Mouse (Mus musculus): Measurements from ENCODE around the gene Rabgap1. TPM values are rescaled to one million over a fixed set of nuclear protein-coding genes. Genes with fewer than 3 reads are reported as not detected.

Gene Rabgap1
- 16.2 and 18.1 TPM in 2 replicates for polyA plus RNA-seq (2015; fragmentation: Nextera tagmentation; extraction: Ambion mirVana)

DNA sequence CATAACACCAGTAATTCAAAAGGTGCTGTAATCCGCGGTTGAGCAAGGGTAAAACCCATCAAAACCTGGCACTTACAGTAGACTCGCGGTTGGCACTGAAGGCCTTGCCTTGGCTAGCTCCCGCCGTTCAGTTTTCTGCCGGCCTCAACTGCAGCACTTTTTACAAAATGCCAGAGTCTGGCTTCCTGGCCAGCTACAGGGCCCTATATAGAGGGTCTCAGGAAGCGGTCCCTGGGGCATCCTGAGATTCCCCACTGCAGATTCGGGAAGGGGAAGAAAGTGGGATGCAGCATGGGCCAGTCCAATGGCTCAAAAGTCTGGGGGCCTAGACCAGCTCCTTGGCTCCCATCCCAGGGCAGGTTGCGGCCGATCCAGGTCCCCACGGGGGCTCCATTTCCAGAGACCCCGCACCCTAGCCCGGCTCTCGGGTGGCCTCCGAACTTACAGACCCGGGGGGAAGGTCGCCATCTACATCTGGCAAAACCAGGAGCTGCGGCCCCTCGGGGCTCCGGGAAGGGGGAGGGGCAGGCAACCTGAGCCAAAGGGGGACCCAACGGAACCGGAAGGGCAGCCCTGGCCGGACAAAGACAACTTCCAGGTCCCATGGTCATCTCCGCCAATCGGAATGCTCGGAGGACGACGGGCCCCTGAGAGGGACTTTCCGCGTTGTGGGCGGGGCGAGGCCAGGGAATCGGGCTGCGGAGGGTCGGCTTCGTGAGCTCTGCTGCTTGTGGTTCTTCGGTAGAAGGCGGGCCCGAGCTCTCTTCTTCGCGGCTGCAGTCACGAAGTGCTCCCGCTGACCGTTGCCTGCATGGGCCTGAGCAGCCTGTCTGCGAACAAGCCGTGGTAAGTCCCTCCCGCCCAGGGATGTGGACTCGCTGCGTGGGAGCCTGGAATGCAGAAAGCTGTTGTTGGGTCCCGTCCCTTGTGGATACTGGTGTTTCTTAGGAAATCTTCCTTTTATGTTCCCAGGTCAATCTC is at the start of gene Rabgap1, which contains the start of the genes Zbtb26 and Zbtb6:
Gene Rabgap1, plus strand, starts transcription at position 669 of the 981 bp plus-strand sequence.
Gene Zbtb26, minus strand, starts transcription at position 525 of the 981 bp plus-strand sequence.
Gene Zbtb6, minus strand, starts transcription at position 561 of the 981 bp plus-strand sequence.

DNA sequence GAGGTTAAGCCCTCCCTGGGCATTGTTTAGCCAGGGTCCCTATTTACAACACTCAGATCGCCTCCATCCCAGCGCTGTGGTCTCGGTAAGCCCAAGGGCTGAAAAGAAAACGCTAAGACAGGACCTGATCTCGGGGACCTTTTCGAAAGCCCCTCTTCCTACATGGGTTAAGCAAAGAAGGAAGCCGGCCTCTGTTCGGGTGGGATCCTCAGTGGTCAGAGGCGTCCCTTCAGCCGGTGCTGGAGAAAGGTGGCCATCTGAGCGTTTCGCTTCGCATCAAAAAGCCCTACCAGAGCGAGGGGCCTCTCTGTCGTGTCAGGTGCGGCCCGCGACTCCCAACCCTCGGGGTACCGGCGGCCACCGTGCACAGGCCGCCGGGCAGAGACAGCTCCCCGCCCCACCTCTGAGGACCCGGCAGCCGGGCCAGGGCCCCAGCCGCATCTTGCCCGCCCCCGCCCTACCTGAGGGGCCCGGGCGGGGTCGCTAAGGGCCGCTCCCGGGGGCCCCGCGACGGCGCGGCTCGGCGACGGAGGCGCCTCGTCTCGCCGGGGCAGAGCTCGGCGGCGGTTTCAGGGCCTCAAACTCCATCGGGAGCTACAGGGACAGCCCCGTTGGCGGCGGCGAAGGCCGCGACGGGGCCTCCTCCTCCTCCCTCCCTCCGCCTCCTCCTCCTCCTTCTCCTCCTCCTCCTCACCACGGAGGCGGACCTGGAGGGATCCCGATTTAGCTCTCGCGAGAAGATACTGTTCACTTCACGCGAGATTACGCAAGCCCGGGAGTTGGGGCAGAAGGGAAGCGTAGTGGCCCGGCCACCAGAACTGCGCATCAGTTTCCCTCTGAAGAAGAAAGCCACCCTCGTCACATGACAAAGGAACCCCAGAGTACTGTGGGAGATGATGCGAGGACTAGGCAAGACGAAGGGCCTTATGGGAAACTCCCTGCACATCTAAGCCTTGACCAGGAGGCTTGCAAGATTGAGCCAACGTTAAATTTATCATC is 20.5 kb upstream of the Rabgap1 start, which contains the start of gene Rc3h2:
Gene Rc3h2, minus strand, starts transcription at position 598 of the 999 bp plus-strand sequence.

DNA sequence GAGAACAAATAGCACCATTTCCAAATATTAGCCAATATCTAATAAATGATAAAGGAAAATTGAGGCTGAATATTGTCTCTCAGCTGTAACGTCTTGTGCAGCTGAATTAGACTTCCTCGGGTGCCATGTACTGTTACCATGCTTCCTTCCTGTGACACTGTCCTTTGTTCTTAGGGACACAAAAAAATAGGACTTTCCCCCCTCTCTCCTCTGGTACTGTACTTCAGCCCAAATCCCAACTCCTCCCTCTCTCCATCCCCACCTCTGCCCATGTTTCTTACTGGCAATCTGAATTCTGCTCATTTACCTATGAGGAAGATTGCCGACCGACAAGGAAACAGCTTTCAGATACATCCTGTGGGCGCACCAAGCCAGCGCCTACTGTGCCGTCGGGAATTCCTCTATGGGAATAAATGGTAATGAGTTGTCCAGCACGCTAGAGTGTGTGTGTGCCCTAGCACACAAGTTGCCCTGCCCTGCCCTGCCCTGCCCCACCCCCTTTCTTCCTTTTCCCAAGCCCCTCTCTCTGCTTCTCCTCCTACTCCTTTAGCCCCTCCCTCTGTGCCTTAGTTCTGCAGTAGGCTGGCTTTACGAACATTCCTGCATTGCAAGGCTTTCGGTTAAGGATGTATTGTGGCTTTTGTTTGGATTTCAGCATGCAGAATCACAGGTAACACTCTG is 73.1 kb downstream of the Rabgap1 start, which contains the start of gene Gpr21:
Gene Gpr21, plus strand, starts transcription at position 303 of the 681 bp plus-strand sequence.

Other genes starting within 250 kb of the Rabgap1 start
- gene Olfr366, start 231.7 kb upstream of the Rabgap1 start, polyA plus RNA-seq (2015; fragmentation: Nextera tagmentation; extraction: Ambion mirVana) = not detected in 2 replicates
- not detected in 2 replicates for gene Olfr368, start 116.8 kb upstream of the Rabgap1 start, polyA plus RNA-seq (2015; fragmentation: Nextera tagmentation; extraction: Ambion mirVana)
- gene Pdcl, start 83.9 kb upstream of the Rabgap1 start, polyA plus RNA-seq (2015; fragmentation: Nextera tagmentation; extraction: Ambion mirVana) = 26.3 and 26.7 TPM in 2 replicates
- 5.2 and 6.4 TPM in 2 replicates for gene Rc3h2, start 20.4 kb upstream of the Rabgap1 start, polyA plus RNA-seq (2015; fragmentation: Nextera tagmentation; extraction: Ambion mirVana)
- 2.2 and 3.0 TPM in 2 replicates for gene Zbtb26, start 144 bp upstream of the Rabgap1 start, polyA plus RNA-seq (2015; fragmentation: Nextera tagmentation; extraction: Ambion mirVana)
- gene Zbtb6, start 108 bp upstream of the Rabgap1 start, polyA plus RNA-seq (2015; fragmentation: Nextera tagmentation; extraction: Ambion mirVana) = 2.0 and 2.3 TPM in 2 replicates
- gene Gpr21, start 73.1 kb downstream of the Rabgap1 start, polyA plus RNA-seq (2015; fragmentation: Nextera tagmentation; extraction: Ambion mirVana) = 0.35 and 0.59 TPM in 2 replicates